Mouse (Mus musculus): ENCODE measurements at regions not wholly inside any gene's neighbourhood (a gene's known extent, or its start where the extent isn't known, plus 50 kb on each side); places are given as distances from the start of the nearest gene placed in this dataset.
A peak's percentile ranks its signal among the peaks of the same experiment; 100 is the strongest.

GRCm38 (mm10) chr17:15311822-15312221 lies 64.8 kb downstream of the Dll1 start:
- Histone ChIP-seq H3K36me3 (no peaks in the 10 kb centered on the region), H3K27ac (no peak overlapping the region), H3K9me3 (no peaks in the 10 kb centered on the region), H3K9ac (no peak overlapping the region), H3K4me2 (no peak overlapping the region), H3K4me3 (no peak overlapping the region), H3K27me3 (no peaks in the 10 kb centered on the region), H3K4me1 (replicated peaks) (no peaks in the 10 kb centered on the region)
- no peak for ATAC-seq (ENCODE audit: low FRiP score)
- 84% methylated on average over 4 of the region's 4 CpGs for WGBS

GRCm38 (mm10) chr17:15310465-15310864 lies 66.2 kb downstream of the Dll1 start:
- no peak overlapping the region for H3K4me2 ChIP-seq
- H3K4me3 ChIP-seq: no peak overlapping the region
- 70% methylated on average over 2 of the region's 2 CpGs for WGBS
- H3K9me3 ChIP-seq: no peaks in the 10 kb centered on the region
- no peak overlapping the region for H3K27ac ChIP-seq
- H3K27me3 ChIP-seq: no peaks in the 10 kb centered on the region
- H3K9ac ChIP-seq: no peak overlapping the region
- H3K36me3 ChIP-seq: no peaks in the 10 kb centered on the region
- H3K4me1 ChIP-seq (replicated peaks): no peaks in the 10 kb centered on the region
- ATAC-seq (ENCODE audit: low FRiP score): no peak

GRCm38 (mm10) chr17:15302110-15302509 lies 74.6 kb downstream of the Dll1 start:
- Histone ChIP-seq H3K4me1 (replicated peaks) (no peaks in the 10 kb centered on the region), H3K27ac (no peak overlapping the region), H3K27me3 (no peaks in the 10 kb centered on the region), H3K4me3 (no peak overlapping the region), H3K9me3 (no peaks in the 10 kb centered on the region), H3K9ac (no peak overlapping the region), H3K4me2 (no peak overlapping the region), H3K36me3 (no peaks in the 10 kb centered on the region)
- WGBS: 64% methylated on average over 1 of the region's 1 CpGs
- ATAC-seq (ENCODE audit: low FRiP score): no peak

- Histone ChIP-seq H3K27me3 (no peaks in the 10 kb centered on the region), H3K27ac (no peak overlapping the region), H3K36me3 (no peaks in the 10 kb centered on the region), H3K9ac (no peak overlapping the region), H3K4me2 (no peak overlapping the region), H3K9me3 (no peaks in the 10 kb centered on the region), H3K4me1 (replicated peaks) (no peaks in the 10 kb centered on the region), H3K4me3 (no peak overlapping the region)
- ATAC-seq (ENCODE audit: low FRiP score): no peak
- WGBS: 86% methylated on average over 13 of the region's 13 CpGs
Measured at GRCm38 (mm10) chr17:15299743-15300371, 76.8 kb downstream of the Dll1 start.

GRCm38 (mm10) chr17:15294165-15294585 lies 82.5 kb downstream of the Dll1 start:
- Histone ChIP-seq H3K9me3 (no peaks in the 10 kb centered on the region), H3K36me3 (no peaks in the 10 kb centered on the region), H3K4me1 (replicated peaks) (peaks cover 19% of the 10 kb centered on the region), H3K27ac (no peak overlapping the region), H3K27me3 (peaks cover 7% of the 10 kb centered on the region; the same call in 1 of the 2 replicates), H3K4me3 (no peak overlapping the region), H3K9ac (no peak overlapping the region), H3K4me2 (no peak overlapping the region)
- ATAC-seq (ENCODE audit: low FRiP score): peak; percentile 46; the same call in 1 of the 2 replicates
- WGBS: 32% methylated on average over 5 of the region's 5 CpGs

GRCm38 (mm10) chr17:15292490-15293070 lies 84.1 kb downstream of the Dll1 start:
- H3K36me3 ChIP-seq: no peaks in the 10 kb centered on the region
- 83% methylated on average over 11 of the region's 11 CpGs for WGBS
- H3K27me3 ChIP-seq: peaks cover 11% of the 10 kb centered on the region; the same call in 1 of the 2 replicates
- H3K4me3 ChIP-seq: no peak overlapping the region
- no peak overlapping the region for H3K4me2 ChIP-seq
- H3K9ac ChIP-seq: no peak overlapping the region
- no peak for ATAC-seq (ENCODE audit: low FRiP score)
- no peaks in the 10 kb centered on the region for H3K9me3 ChIP-seq
- no peak overlapping the region for H3K27ac ChIP-seq
- H3K4me1 ChIP-seq (replicated peaks): peaks cover 19% of the 10 kb centered on the region

GRCm38 (mm10) chr17:15291626-15292025 lies 85.0 kb downstream of the Dll1 start:
- H3K36me3 ChIP-seq: no peaks in the 10 kb centered on the region
- no peak overlapping the region for H3K9ac ChIP-seq
- no peak overlapping the region for H3K4me3 ChIP-seq
- no peak for ATAC-seq (ENCODE audit: low FRiP score)
- H3K9me3 ChIP-seq: no peaks in the 10 kb centered on the region
- no peak overlapping the region for H3K4me2 ChIP-seq
- H3K4me1 ChIP-seq (replicated peaks): peaks cover 19% of the 10 kb centered on the region
- peaks cover 11% of the 10 kb centered on the region; the same call in 1 of the 2 replicates for H3K27me3 ChIP-seq
- H3K27ac ChIP-seq: no peak overlapping the region
- 52% methylated on average over 4 of the region's 4 CpGs for WGBS

- Histone ChIP-seq H3K4me3 (no peak overlapping the region), H3K36me3 (no peaks in the 10 kb centered on the region), H3K9me3 (no peaks in the 10 kb centered on the region), H3K9ac (no peak overlapping the region), H3K27me3 (peaks cover 11% of the 10 kb centered on the region; the same call in 1 of the 2 replicates), H3K27ac (no peak overlapping the region), H3K4me1 (replicated peaks) (peaks cover 25% of the 10 kb centered on the region), H3K4me2 (no peak overlapping the region)
- ATAC-seq (ENCODE audit: low FRiP score): no peak
- WGBS: 96% methylated on average over 1 of the region's 1 CpGs
Measured at GRCm38 (mm10) chr17:15290326-15290725, 86.3 kb downstream of the Dll1 start.

- Histone ChIP-seq H3K36me3 (no peaks in the 10 kb centered on the region), H3K4me1 (replicated peaks) (peaks cover 27% of the 10 kb centered on the region), H3K9ac (no peak overlapping the region), H3K4me2 (no peak overlapping the region), H3K4me3 (no peak overlapping the region), H3K27ac (no peak overlapping the region), H3K9me3 (no peaks in the 10 kb centered on the region), H3K27me3 (peaks cover 11% of the 10 kb centered on the region; the same call in 1 of the 2 replicates)
- WGBS: 81% methylated on average over 5 of the region's 5 CpGs
- no peak for ATAC-seq (ENCODE audit: low FRiP score)
Measured at GRCm38 (mm10) chr17:15289062-15289461, 87.6 kb downstream of the Dll1 start.

GRCm38 (mm10) chr17:15288640-15289039 lies 88.0 kb downstream of the Dll1 start:
- Histone ChIP-seq H3K36me3 (no peaks in the 10 kb centered on the region), H3K9ac (no peak overlapping the region), H3K27me3 (peaks cover 11% of the 10 kb centered on the region; the same call in 1 of the 2 replicates), H3K9me3 (no peaks in the 10 kb centered on the region), H3K27ac (no peak overlapping the region), H3K4me3 (no peak overlapping the region), H3K4me2 (no peak overlapping the region), H3K4me1 (replicated peaks) (peaks cover 23% of the 10 kb centered on the region)
- ATAC-seq (ENCODE audit: low FRiP score): no peak
- 92% methylated on average over 8 of the region's 8 CpGs for WGBS

GRCm38 (mm10) chr17:15286596-15286995 lies 90.1 kb downstream of the Dll1 start:
- H3K4me1 ChIP-seq (replicated peaks): peaks cover 15% of the 10 kb centered on the region
- H3K9ac ChIP-seq: no peak overlapping the region
- H3K4me3 ChIP-seq: no peak overlapping the region
- WGBS: 91% methylated on average over 2 of the region's 2 CpGs
- H3K36me3 ChIP-seq: no peaks in the 10 kb centered on the region
- H3K27me3 ChIP-seq: 0 out of 2 replicates have a peak, but pooled peaks cover 6% of the 10 kb centered on the region
- H3K4me2 ChIP-seq: no peak overlapping the region
- no peak overlapping the region for H3K27ac ChIP-seq
- ATAC-seq (ENCODE audit: low FRiP score): no peak
- H3K9me3 ChIP-seq: no peaks in the 10 kb centered on the region

- H3K27ac ChIP-seq: no peak overlapping the region
- 54% methylated on average over 7 of the region's 7 CpGs for WGBS
- 0 out of 2 replicates have a peak, but pooled peaks cover 3% of the 10 kb centered on the region for H3K27me3 ChIP-seq
- H3K4me2 ChIP-seq: no peak overlapping the region
- peak; percentile 89 for ATAC-seq (ENCODE audit: low FRiP score)
- H3K4me3 ChIP-seq: no peak overlapping the region
- H3K36me3 ChIP-seq: no peaks in the 10 kb centered on the region
- no peaks in the 10 kb centered on the region for H3K9me3 ChIP-seq
- no peak overlapping the region for H3K9ac ChIP-seq
- H3K4me1 ChIP-seq (replicated peaks): peaks cover 14% of the 10 kb centered on the region
Measured at GRCm38 (mm10) chr17:15285399-15286043, 91.2 kb downstream of the Dll1 start.
